Mouse (Mus musculus) lung, embryonic 16.5 days (tissue): Measurements from ENCODE around the gene Srr. TPM values are rescaled to one million over a fixed set of nuclear protein-coding genes. Genes with fewer than 3 reads are reported as not detected.

Experiments
- ATAC-seq: fragments of 200-750 bp; cut with Nextera tagmentation; 2 replicates; pipeline ENCODE4 v1.8.0; 2017; ENCODE audit warnings: low read depth, mild to moderate bottlenecking, moderate library complexity
- H3K27ac ChIP-seq: fragments of 300-500 bp; sonication (generic); 2 replicates; pipeline ENCODE4 v1.5.1; 2014; ENCODE audit warnings: mild to moderate bottlenecking, control low read depth, low read length
- H3K27me3 ChIP-seq: fragments of 300-500 bp; sonication (generic); 2 replicates; pipeline ENCODE4 v1.6.1; 2014; ENCODE audit warnings: low read depth, low read length, mixed read lengths; ENCODE audit not compliant: control insufficient read depth, insufficient read depth
- H3K36me3 ChIP-seq: fragments of 300-500 bp; sonication (generic); 2 replicates; pipeline ENCODE4 v1.6.1; 2014; ENCODE audit warnings: low read length; ENCODE audit not compliant: control insufficient read depth, insufficient read depth
- H3K4me1 ChIP-seq: fragments of 300-500 bp; sonication (generic); replicated peaks from 2 replicates; pipeline ENCODE4 v1.6.1; 2014; ENCODE audit warnings: low read length, mixed read lengths; ENCODE audit not compliant: control insufficient read depth, insufficient read depth
- H3K4me2 ChIP-seq: fragments of 300-500 bp; sonication (generic); 2 replicates; pipeline ENCODE4 v1.6.1; 2014; ENCODE audit warnings: low read depth, low read length, control low read depth
- H3K4me3 ChIP-seq: fragments of 300-500 bp; sonication (generic); 2 replicates; pipeline ENCODE4 v1.5.1; 2014; ENCODE audit warnings: mild to moderate bottlenecking, low read length, control low read depth
- H3K9ac ChIP-seq: fragments of 300-500 bp; sonication (generic); 2 replicates; pipeline ENCODE4 v1.6.1; 2014; ENCODE audit warnings: low read length, control low read depth
- H3K9me3 ChIP-seq: fragments of 300-500 bp; sonication (generic); 2 replicates; pipeline ENCODE4 v1.6.1; 2016; ENCODE audit warnings: low read length; ENCODE audit not compliant: control insufficient read depth
- WGBS: fragments of 180-500 bp; shearing (Covaris S2); extraction: QIAGEN DNeasy Blood & Tissue Kit; methylation state at CpG from one replicate; pipeline ENCODE4 v1.1.7; 2014; 5-methylcytosine and 5-hydroxymethylcytosine counted together
- microRNA-seq: library from miRNA; unstranded; fragments of <30 nt; microRNA quantifications from one replicate; pipeline ENCODE4, GENCODE M21; 2016
- polyA plus RNA-seq: library from polyadenylated mRNA; unstranded; fragments of >200 nt; fragmentation: Nextera tagmentation; extraction: Ambion mirVana; gene quantifications from 2 replicates; pipeline ENCODE4 v1.2.1, GENCODE M21; 2015

Gene Srr
- polyA plus RNA-seq, 1 experiment from 2014 or later = 21.4 TPM

- H3K4me1 ChIP-seq = peaks cover 6% of the 10 kb centered on the region
- 71% methylated on average over 5 of the region's 5 CpGs for WGBS
- no peak overlapping the region for H3K4me2 ChIP-seq
- no peak overlapping the region for H3K9ac ChIP-seq
- no peak for ATAC-seq
- H3K9me3 ChIP-seq = no peaks in the 10 kb centered on the region
- H3K27ac ChIP-seq = no peak overlapping the region
- H3K27me3 ChIP-seq = no peaks in the 10 kb centered on the region
- no peaks in the 10 kb centered on the region for H3K36me3 ChIP-seq
- no peak overlapping the region for H3K4me3 ChIP-seq
These were observed 63.6 kb downstream of the Srr start for GRCm38 (mm10) chr11:74862129-74862528.

- H3K36me3 ChIP-seq = no peaks in the 10 kb centered on the region
- no peaks in the 10 kb centered on the region for H3K9me3 ChIP-seq
- WGBS = 84% methylated on average over 9 of the region's 9 CpGs
- H3K4me2 ChIP-seq = no peak overlapping the region
- H3K27me3 ChIP-seq = no peaks in the 10 kb centered on the region
- no peaks in the 10 kb centered on the region for H3K4me1 ChIP-seq
- H3K9ac ChIP-seq = no peak overlapping the region
- ATAC-seq = no peak
- no peak overlapping the region for H3K27ac ChIP-seq
- H3K4me3 ChIP-seq = no peak overlapping the region
These were observed 68.0 kb downstream of the Srr start for GRCm38 (mm10) chr11:74857756-74858155.

Small RNA genes within 50 kb of the gene (microRNA-seq; reads per million reads assigned to microRNA genes)
- gene Mir6926 = not detected

Other genes starting within 250 kb of the Srr start
- gene Pafah1b1, start 201.3 kb downstream of the Srr start, polyA plus RNA-seq = 40.7 and 44.9 TPM in 2 replicates
- 44.3 and 47.5 TPM in 2 replicates for gene Mettl16, start 155.1 kb downstream of the Srr start, polyA plus RNA-seq
- gene Mnt, start 95.0 kb downstream of the Srr start, polyA plus RNA-seq = 3.0 and 3.1 TPM in 2 replicates
- 3.4 and 4.2 TPM in 2 replicates for gene Sgsm2, start 28.9 kb downstream of the Srr start, polyA plus RNA-seq
- 32.3 and 34.3 TPM in 2 replicates for gene Tsr1, start 27.9 kb downstream of the Srr start, polyA plus RNA-seq
- 15.6 and 17.0 TPM in 2 replicates for gene Smg6, start 125 bp downstream of the Srr start, polyA plus RNA-seq
- 8.4 and 8.5 TPM in 2 replicates for gene Hic1, start 243.6 kb upstream of the Srr start, polyA plus RNA-seq